Mouse (Mus musculus): Measurements from ENCODE around the gene Atad5.
"Not testable (repeated sequence)": the region's sequence is repeated elsewhere in the genome, so short reads cannot be mapped to it uniquely, and the experiment has no call there.

Atad5 gene

DNA sequence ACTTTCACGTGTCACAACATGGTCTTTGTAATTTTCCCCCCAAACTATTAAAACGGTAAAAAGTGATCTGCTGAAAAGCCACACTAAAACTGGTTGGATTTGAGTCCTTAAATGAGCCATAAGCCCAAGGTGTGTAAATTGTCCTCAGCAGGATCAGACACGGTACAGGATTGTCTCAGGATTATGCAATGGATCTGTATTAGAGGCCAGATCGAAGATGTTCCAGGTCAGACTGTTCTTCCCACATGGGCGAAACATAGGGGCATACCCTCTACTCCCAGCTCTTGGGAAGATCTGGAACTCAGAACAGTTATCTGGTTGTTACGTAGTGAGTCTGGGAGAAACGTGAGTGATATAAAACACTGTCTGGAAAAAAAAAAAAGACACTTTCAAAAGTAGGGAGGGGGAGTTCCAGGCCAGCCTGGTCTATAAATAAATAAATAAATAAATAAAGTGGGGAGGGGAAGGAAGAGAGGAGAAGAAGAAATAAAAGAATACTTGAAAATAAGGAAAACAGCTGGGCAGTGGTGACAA lies 7.3 kb upstream of the Atad5 start:
- DNase-seq (ENCODE audit: extremely low spot score): no peak

DNA sequence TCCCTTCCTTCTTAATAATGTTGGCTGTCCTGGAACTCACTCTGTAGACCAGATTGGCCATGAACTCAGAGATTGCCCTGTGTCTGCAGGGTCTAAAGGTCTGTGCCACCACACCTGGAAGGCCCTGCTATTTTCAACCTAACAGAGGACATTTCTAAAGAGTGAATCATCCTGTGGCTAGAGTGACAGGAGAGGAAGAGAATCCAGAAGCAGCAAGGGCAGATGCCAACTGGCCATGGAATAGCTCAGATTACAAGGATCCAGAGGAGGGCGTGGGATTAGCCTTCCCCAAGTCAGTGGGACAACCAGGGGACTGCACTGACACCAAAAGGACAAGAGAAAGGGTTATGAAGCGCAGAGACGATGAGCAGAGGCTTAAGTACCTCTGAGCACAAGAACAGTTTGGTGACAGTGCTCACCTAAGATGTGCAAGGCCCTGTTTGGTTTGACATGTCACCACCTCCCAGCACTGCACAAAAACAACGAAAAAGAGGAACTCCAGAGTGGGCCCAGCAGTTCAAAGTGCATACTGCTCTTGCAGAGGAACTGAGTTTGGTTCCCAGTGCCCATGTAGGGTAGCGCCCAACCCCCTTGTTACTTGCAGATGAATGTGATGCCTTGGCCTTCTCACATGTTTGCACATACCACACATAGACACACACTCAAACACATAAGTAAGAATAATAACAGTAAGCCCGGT lies 3.7 kb upstream of the Atad5 start:
- no peak for DNase-seq (ENCODE audit: extremely low spot score)

DNA sequence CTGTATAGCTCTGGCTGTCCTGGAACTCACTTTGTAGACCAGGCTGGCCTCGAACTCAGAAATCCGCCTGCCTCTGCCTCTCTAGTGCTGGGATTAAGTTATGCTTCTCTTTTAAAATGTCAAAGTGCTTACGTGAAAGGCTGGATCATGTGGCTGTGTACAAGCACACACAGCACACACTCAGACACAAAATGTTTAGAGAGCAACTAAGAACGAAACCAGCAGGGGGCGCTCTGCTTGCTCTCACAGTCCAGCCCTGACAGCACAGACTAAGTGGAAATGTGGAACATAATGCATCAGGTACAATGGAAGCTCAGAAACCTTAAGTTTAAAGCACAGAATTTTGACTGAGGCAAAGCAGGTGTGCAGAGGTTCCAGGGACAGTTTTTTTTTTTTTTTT lies 2.4 kb upstream of the Atad5 start:
- peak; percentile 78 for DNase-seq (ENCODE audit: extremely low spot score)

DNA sequence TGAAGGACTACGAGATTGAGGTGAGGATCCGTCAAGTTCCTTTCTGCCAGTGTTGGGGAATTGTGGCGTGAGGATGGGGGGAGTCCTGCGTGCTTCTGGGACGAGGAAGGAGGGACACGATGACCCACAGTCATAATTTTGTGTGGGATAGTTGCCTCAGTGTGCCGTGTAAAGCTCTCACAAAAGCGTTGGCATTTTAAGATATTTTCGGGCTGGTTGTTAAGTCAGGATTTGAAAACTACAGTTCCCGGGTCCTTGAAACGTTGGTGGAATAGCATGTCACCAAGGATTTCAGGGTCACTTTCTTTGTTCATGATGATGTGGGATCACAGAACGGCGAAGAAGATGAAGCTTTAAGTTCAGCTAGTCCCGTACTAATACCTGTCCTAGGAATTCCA lies 616 bp downstream of the Atad5 start:
- DNase-seq (ENCODE audit: extremely low spot score): no peak

DNA sequence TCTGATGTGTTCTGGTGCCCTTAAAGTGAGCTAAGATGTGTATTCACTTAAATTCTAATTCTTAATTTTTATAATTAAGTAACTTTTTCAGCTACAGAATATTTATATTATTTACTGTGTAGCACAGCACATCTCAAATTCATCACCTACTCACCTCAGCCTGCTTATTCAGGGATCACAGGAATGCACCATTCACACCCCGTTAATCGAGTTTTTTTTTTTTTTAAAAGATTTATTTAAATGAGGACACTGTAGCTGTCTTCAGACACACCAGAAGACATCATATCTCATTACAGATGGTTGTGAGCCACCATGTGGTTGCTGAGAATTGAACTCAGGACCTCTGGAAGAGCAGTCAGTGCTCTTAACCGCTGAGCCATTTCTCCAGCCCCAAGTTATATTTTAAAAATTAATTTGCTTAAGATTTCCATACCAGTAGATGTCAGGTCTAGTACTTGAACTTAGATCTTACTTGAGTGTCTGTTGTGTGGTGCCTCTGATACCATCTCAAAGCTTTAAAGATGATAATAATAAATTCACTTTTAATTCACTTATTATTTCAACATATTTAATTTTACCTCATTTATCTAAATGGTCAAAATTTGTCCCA lies 1.5 kb downstream of the Atad5 start:
- DNase-seq (ENCODE audit: extremely low spot score): no peak

DNA sequence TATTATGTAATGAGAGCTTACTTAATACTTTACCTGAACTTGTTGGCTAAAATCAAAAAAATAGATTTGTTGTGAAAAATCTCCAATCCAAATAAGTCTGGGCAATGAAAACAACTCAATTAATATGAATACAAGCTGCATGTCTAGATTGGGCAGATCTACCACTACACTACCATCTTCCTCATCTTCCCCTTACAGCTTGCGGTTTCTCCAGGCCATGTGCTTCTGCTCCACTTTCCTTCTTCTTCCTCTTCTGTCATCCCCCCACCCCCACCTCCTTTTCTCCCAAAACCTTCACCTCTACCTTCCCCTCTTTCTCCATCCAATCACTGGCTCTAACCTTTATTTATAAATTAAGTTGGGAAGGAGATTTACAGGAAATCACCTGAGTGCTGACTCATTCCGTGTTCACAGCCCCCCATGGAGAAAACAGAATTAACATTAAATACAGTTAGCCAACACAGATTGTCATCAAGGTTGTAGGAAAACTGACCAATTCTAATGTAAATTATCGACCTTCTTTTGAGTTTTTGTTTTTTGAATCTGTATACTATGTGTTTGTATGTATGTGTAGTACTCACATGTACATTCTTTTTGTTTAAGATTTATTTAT lies 9.3 kb downstream of the Atad5 start:
- DNase-seq (ENCODE audit: extremely low spot score): no peak

DNA sequence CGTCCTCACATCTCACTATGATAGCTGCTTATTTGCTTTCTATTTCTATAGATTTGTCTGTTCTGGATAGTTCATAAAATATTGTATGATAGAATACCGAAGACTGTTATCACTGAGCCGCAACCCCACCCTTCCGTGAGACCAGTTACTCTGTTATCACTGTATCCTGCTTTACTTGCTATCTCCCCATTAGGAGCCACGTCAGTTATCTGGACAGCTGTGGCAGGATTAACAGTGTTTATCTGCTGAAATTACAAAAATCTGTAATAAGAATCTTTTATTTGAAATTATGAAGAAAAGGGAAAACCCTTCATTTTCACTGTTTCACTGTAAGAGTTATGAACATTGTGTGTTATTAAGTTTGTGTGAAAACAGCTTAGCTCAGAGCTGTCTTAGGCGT lies 12.1 kb downstream of the Atad5 start:
- no peak for DNase-seq (ENCODE audit: extremely low spot score)

DNA sequence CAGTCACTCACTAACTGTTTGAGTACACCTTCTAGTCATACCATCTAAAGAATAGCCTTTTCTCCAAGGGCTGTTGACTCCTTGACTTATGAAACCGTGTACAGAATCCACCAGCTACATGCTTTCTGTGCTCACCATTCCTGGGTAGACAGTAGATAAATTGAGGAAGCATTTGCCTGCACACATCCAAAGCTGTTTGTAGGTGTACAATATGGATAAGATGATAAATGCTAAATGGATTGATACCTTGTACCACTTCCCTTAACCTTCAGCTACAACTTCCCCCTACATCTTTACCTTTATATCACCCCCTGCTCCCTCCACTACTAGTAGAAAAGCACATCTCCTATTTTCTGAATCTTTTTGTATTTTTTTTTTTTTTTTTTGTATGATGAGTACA lies 15.2 kb downstream of the Atad5 start:
- DNase-seq (ENCODE audit: extremely low spot score): no peak

DNA sequence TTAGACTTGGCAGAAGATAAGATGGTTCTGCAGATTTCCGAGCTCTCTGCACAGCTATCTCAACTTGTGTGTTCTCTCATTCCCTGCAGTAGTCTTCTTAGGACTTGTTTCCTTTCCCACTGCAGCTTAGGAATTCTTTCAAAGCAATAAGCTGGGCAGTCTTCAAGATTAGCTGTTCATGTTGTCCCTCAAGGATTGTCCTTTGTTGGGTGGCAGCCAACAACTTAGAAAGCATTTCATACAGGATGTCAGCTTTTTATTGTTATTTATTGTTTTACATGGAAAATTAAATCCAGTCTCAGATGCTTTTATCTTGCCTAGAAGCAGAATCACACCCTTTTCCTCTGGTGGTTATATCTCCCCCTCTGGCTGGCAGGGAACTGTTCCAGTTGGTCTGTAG lies 27.2 kb downstream of the Atad5 start:
- no peak for DNase-seq (ENCODE audit: extremely low spot score)

DNA sequence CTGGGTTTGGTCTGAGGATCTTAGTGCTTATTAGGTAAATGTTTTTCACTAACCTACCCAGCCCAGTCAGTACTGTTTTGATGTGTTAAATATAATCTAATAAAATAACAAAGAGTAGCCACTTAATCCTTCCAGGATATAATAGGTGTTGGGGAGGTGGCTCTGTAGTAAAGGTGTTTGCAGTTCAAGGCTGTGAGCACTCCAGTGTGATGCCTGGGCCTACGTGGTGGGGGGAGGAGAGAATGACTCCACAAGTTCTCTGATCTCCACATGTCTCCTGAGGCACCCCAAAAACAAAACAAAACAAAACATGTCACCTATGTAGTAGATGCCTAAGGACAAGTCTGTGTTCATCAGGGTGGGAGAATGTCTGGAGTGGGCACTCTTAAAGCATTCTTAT lies 42.9 kb downstream of the Atad5 start:
- no peak for DNase-seq (ENCODE audit: extremely low spot score)

DNA sequence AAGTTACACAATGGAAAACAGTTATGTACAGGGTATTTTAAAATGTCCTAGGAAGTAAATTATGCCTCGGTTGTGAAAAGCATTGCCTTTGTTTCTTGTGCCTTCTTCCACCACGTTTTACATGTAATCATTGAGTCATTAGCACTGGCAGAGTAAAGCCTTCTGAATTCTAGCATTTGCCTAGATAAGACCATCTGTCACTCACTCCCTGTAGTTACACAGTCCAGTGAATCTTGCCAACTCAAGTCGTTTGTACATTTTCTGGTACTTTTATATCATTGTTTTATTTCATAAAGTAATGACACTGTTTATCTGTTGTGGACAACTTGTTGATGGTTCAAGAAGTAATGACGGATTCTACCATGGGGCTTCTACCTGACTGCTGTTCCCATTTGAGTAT lies 45.5 kb downstream of the Atad5 start:
- no peak for DNase-seq (ENCODE audit: extremely low spot score)

DNA sequence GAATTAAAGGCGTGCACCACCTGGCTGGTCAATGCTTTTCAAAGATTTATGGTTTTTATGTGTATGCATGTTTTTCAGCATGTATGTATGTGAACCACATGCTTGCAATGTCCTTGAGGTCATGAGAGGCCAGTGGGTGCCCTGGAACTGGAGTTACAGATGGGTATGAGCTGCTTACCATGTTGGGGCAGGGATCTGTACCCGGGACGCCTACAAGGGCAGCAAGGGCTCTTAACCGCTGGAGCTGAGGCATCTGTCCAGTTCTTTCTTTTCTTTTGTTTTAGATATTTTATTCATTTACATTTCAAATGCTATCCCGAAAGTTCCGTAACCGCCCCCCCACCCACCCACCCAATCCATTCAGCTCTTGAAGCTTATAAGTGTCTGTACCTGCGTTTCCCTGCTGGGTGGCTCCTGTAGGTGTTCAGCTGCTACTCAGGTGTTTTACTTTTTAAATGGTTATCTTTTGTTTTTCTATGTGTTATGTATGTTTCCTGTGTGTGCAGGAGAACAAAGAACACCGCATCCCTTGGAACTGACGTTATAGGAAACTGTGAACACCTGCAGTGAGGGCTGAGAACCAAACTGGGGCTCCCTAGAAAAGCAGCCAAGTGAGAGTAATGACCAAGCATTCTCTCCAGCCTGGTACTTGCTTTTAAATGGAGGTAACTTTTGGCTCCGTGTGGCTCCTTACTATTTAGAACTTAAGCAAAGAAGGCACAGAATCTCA lies 46.9 kb downstream of the Atad5 start:
- DNase-seq (ENCODE audit: extremely low spot score): no peak

DNA sequence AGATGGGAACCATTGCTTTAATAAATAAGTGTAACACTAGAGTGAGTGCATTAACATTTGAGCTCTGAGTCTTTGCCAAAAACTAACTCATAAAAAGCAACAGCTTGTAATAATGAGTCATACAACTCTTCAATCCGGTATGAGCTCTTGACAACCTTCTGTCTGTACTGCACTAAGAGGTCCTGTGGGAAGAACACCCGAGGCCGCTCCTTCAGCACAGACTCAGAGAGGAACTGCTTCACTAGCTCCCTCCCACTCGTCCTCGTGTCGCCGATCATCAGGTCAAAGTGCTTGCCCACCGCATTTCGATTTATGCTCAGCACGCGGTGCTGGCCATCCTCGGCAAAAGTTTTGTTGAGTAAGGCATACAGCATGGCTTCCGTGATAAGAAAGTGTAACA lies 47.6 kb downstream of the Atad5 start:
- no peak for DNase-seq (ENCODE audit: extremely low spot score)

DNA sequence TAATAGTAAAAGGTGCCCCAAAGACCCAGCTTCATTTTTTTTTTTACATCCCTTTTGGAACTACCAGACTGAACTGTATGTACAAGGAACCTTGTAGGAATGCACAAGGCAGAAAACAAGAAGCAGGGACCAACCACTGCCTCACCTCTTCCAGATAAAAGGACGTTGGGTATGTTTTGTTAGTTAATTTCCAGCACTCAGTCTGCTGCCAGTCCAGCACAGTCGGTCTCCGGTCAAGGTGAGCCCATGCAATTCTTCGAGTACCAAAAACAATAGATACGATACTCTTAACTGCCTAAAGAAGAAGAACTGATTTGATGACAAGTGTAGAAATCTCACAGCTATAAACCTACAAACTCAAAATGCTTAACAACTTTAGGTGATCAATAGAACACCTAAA lies 48.6 kb downstream of the Atad5 start:
- DNase-seq (ENCODE audit: extremely low spot score): no peak

DNA sequence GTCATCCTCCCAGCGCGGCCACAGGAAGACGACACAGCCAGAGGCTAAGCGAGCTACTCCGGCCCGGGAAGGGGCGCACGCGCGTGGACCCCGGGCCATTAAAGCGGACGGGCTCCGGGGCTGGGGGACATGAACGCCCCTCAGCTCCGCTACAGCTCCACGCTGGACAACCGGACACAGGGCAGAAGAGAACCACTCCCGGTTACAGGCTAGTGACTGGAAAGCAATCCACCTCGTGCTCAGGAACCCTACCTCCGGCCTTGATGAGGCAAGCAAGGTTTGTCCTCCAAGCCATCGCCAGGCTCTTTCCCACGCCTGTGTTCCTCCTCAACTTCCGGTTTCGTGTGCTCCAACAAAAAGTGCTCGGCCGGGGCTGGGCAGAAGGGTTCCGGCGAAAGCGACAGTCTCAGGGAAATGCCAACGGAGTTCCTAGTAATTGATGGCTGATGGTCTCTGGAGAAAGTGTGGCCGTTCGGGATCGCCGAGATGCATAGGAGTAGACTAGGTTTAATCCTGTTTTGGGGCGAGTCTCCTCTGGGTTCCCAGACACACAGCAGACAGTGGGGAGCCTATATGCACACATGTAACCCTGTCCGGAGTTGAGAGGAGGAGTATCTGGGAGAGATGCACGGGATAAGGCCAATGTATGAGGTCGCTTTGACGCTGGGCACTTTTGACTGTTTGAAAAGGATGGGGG lies 52.8 kb downstream of the Atad5 start, which contains the start of gene Tefm:
Tefm (minus strand) TSS at position 351 of the 697 bp plus-strand sequence.
- peak; percentile 92 for DNase-seq (ENCODE audit: extremely low spot score)

DNA sequence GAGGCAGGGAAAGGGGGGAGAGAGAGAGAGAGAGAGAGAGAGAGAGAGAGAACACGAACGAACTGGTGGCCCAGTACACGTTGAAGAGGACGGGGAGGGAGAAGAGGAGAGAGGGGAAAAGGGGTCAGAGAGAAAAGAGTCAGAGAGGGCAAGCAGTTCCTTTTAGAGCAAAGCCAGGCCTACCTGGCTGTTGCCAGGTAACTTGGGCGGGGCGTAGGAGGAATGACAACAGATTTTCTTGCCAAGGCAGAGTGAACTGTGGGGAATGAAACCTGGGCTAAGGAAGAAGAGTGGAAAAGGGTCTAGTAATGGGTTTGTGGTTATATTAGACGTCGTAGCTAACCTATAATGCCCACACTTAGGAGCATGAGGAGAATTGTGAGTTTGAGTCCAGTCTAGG lies 53.7 kb downstream of the Atad5 start:
- DNase-seq (ENCODE audit: extremely low spot score): no peak

DNA sequence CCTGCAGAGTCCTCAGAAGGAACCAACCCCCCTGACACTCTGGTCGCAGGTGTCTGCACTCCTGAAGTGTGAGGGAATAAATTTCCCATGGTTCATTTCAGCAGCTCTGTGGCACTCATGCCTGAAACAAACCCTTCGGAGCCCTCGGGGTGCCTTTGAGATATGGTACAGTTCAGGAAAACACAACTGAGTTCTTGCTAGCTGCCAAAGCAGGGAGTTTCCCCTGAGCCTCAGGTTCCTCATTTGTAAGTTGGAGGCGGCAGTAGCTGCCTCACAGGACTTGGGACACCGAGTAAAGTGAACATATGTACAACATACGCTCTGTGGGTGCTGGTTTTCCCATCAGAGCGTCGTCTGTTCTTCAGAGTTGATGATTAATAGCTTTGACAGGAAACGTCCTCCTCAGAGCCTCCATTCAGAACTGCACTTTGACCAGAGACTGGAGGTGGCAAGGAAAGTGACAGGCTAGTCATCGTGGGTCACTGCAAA lies 56.6 kb downstream of the Atad5 start:
- no peak for DNase-seq (ENCODE audit: extremely low spot score)

DNA sequence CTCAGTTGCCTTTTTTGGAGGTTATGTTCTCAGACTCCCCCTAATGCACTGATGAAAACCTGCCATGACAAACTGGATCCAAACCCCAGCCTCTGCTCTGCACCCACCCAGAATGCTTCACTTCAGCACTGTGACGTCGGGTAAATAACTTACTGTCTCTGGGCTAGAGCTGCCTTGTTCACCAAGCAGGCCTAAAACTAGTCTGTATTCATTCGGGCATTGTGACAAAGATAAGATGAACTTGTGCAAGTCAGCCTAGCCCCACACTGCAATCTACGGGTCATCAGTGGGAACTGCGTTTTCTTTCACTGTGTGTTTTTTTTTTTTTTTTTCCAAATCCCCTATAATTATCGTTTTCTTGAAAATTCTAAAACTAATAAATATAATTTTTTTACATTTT lies 58.5 kb downstream of the Atad5 start:
- DNase-seq (ENCODE audit: extremely low spot score): no peak

DNA sequence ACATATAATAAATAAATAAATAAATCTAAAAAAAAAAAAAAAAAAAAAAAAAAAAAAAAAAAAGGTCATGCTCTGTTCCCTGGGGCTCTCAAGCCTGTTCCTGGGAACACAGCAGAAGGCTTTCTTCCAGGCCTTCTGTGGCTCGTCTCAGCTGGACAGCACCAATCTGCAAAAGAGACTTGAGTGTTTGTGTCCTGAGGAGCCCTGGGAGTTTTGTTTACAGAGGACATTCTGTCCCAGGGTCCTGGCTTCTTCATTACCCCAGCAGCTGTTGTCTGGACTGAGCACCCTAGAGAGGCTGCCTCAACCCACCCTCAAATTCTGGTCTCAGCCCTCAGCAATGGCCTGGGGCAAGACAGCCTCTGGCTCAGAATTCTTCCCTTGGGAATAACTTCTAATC lies 59.1 kb downstream of the Atad5 start:
- no peak for DNase-seq (ENCODE audit: extremely low spot score)

DNA sequence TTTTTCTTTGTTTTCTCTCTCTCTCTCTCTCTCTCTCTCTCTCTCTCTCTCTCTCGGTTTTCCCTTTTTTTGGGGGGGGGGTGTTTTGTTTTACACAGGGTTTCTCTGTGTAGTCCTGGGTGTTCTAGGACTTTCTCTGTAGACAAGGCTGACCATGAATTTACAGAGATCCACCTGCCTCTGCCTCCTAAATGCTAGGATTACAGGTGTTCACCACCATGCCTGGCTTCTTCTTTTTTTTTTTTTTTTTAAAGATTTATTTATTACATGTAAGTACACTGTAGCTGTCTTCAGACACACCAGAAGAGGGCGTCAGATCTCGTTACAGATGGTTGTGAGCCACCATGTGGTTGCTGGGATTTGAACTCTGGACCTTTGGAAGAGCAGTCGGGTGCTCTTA lies 59.8 kb downstream of the Atad5 start:
- DNase-seq (ENCODE audit: extremely low spot score): not testable (repeated sequence)

DNA sequence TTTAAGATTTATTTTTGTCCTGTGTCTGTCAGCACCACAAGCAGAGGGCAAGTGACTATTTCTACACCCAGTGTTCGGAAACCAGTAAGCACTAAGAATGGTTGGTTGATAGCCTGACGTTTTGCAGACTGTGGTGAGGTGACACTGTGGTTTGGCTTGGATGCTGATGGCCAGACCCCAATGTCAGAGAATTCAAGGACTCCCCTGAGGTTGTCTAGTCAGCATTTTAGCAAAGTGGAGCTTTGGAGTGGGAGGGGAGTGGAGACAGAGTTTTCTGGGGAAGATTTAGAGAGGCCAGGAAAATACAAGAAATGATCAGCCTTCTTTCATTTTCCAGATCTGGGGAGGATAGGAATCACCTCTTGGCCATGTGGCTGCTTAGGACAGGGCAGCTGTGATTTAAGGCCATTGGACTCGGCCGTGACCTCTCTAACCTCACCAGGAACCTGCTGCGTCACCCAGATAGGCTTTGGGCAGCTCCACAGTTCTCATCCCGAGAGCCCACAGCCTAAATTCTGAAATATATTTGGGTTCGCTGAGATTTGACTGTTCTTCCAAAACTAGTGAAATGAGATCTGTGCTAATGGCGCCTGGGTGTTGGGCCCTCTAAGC lies 60.3 kb downstream of the Atad5 start:
- no peak for DNase-seq (ENCODE audit: extremely low spot score)

Data from embryo, embryonic 9.5 days (tissue).